Mouse (Mus musculus): Measurements from ENCODE around the gene Tigd2. TPM values are rescaled to one million over a fixed set of nuclear protein-coding genes. Genes with fewer than 3 reads are reported as not detected.
"Not testable (repeated sequence)": the region's sequence is repeated elsewhere in the genome, so short reads cannot be mapped to it uniquely, and the experiment has no call there.

Tigd2 gene
- total RNA-seq (2015): 11.9 and 12.3 TPM in 2 replicates
- total RNA-seq (2017): 12.4 and 15.9 TPM in 2 replicates

DNA sequence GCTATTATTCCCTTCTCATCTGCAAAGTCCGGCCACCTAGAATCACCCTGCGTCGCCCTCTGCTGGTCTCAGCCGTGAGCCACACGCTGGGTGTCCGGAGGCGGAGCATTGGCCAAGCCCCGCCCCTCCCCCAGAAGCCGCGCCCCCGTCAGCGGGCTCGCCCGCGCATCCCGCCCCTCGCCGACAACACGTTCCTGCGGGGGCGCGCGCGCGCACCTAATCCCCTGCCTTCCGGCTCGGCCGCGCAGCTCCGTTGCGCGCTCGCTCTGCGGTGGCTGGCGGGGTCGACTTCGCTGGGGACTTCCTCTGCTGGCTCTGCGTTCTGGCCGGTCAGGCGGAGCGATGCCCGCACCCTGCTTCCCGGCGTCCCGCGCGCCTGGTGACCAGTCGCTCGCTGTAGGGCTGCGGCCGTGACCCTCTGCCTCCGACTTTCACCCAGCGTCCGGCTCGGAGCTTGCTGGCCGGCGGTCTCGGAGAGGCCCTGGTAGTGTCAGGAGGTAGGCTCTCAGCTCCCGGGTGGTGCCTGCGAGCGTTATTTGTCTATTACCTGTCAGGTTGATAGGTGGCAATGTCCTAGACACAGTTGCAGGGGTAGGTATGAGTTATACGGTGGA, at the start of gene Tigd2:
TSS of gene Tigd2 (plus strand) at position 186 of the 614 bp plus-strand sequence.
- peak; percentile 96 for ATAC-seq (ENCODE audit: poor library complexity, severe bottlenecking)

DNA sequence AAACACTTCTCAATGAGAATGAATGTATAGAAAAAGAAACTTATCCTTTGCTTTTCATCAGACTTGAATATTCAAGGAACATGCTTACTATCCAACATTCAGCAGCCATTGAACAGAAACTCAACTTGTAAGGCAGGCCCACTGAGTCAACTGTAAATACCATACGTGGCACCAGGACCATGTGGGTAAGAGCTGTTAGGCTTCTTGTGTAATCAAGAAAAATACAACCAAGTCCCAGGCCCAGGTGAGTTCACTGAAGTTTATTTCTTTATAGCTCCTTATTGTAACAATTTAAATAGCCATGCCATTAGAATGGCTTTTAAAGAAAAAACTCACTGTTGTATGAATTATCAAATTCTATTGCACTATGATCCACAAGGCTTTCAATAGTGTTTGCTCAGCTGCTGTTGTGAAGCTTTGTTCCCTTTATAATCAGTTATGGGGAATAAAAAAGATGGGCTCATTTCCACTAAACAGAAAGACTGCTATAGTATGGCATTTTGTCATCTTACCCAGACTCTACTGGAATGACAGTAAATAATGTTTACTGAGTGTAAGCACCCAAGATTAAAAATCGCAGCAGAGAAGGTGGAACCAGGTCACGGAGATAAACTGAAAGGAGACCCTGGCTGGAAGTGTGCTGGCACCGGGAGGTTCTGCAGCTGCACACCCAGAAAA, 46.7 kb upstream of the Tigd2 start:
- ATAC-seq (ENCODE audit: poor library complexity, severe bottlenecking): no peak

DNA sequence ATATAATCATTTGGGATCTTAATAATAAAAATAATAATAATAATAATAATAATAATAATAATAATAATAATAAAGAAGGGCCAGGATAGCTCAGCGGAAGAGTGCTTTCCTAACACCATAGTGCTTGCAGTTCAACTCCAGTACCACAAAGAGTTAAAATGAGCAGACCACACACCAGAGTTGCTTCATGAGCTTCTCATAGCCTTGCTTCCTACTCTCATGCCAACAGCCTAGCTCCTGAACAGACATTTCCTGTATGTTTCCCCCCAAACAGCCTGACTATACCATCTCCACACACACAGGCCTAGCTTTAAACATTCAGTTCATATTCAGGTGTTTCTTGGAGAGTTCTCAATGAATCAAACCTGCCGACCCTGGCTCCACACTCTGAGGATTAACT, 45.8 kb upstream of the Tigd2 start:
- peak; percentile 35; the same call in 1 of the 2 replicates for ATAC-seq (ENCODE audit: poor library complexity, severe bottlenecking)

DNA sequence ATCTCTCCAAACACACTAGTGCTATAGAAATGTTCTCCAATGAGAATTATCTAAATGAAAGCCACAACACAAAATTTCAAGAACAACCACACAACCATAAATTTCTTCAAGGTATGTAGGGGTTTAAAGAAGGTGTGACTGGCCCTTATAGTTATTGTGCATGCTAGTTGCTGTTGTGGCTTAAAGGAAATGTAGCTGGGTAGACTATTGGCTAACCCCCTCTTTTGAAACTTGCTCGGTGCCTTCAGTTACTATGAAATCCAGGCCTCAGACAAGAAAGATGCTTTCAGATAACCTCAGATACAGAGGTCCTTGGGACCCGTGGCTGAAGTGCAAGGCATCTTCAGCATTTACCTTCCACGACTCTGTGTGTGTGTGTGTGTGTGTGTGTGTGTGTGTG, 45.3 kb upstream of the Tigd2 start:
- peak; percentile 57; the same call in 1 of the 2 replicates for ATAC-seq (ENCODE audit: poor library complexity, severe bottlenecking)

- no peak for ATAC-seq (ENCODE audit: poor library complexity, severe bottlenecking)
Observed at GRCm38 (mm10) chr6:59168939-59169338, 39.7 kb upstream of the Tigd2 start.

- no peak for ATAC-seq (ENCODE audit: poor library complexity, severe bottlenecking)
Observed at GRCm38 (mm10) chr6:59171230-59171629, 37.4 kb upstream of the Tigd2 start.

- peak; percentile 47; the same call in 1 of the 2 replicates for ATAC-seq (ENCODE audit: poor library complexity, severe bottlenecking)
Observed at GRCm38 (mm10) chr6:59173940-59174339, 34.7 kb upstream of the Tigd2 start.

GRCm38 (mm10) chr6:59178051-59178450, 30.6 kb upstream of the Tigd2 start:
- ATAC-seq (ENCODE audit: poor library complexity, severe bottlenecking): no peak

GRCm38 (mm10) chr6:59180376-59180996, 28.2 kb upstream of the Tigd2 start:
- ATAC-seq (ENCODE audit: poor library complexity, severe bottlenecking): peak; percentile 71

DNA sequence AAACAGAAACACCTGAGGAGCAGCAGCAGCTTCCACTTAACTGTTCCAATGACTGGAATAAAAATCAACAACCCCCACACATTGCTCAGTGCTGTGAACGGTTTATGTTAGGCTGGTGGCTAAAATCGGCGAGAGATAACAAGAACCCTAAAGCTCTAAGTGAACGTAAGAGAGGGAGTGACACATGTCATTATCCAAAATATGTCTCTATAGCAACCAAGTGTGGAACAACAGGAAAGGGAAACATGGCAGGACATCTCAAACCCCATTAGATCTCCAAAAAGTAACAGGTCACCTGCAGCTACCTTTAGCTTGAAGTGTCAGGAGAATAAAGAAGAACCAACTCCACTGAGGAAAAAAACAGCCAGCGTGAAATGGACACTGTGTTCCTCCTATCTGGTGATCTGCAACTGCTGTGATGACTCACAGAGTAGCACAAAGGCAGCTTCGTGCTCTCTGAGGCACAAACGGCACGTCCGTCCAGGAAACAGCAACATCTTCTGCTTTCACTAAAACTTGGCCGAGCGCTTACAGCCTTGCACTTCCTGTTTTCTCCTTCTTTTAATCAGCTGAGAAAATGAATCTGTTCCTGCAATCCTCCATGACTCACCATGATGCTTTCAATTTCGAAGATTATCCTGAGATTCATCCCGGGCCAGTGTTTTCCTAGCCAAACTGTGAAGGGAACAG, 23.5 kb upstream of the Tigd2 start:
- peak; percentile 94 for ATAC-seq (ENCODE audit: poor library complexity, severe bottlenecking)

DNA sequence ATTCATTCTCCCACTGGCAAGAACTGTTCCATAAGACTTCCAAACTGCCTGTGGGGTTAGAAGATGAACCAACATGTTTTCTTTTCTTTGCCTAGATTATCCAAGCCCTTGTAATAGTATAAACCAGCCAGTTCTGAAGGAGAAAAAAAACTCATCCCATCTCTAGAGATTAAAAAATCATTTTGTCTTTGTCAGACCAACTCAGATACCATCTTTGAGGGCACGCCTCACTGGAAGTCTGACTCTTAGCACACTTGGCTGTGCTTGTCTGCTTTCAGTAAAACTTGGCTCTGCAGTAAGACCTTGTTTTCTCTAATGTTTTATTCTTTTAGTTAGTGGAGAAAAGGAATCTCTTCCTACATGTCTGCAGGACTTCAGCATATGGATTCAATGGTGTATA, 18.7 kb upstream of the Tigd2 start:
- ATAC-seq (ENCODE audit: poor library complexity, severe bottlenecking): no peak

- not testable (repeated sequence) for ATAC-seq (ENCODE audit: poor library complexity, severe bottlenecking)
Observed at GRCm38 (mm10) chr6:59194518-59194917, 14.2 kb upstream of the Tigd2 start.

- no peak for ATAC-seq (ENCODE audit: poor library complexity, severe bottlenecking)
Observed at GRCm38 (mm10) chr6:59195849-59196635, 12.6 kb upstream of the Tigd2 start.

DNA sequence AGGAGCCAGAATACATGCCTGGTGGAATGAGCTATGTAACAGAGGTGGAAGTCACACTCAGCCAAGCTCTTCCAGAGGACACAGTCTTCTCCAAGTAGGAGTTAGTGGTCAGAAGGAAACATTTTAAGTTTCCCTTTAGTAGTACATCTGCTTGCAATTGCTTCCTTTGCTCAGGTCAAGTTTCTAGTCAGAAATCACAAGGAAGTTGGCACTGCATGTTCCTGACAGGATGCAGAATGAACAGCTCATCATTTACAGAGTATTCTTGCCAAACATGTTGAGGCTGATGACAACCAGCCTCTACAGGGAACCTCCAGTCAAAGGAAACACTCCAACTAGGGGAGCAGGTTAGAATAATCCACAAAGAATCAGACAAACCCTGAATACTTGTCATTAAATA, 11.9 kb upstream of the Tigd2 start:
- no peak for ATAC-seq (ENCODE audit: poor library complexity, severe bottlenecking)

DNA sequence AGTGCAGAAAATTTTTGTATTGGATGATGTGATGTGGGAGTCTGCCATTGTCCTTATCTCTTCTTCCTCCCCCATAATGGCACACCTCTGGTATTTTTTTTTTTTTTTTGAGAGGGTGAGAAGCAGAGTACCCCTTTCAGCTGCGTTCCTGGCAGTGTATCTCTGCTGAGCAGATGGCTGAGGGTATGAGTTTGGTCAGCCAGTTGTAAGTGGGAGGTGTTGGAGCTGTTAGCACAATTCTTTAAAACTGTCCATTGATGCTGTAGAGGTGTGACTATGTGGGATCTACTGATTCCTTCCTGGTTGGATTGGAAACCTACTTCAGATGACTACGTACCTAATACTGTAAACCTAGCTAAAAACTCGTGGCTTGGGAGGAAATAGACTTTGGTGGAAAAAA, 10.3 kb upstream of the Tigd2 start:
- ATAC-seq (ENCODE audit: poor library complexity, severe bottlenecking): no peak

DNA sequence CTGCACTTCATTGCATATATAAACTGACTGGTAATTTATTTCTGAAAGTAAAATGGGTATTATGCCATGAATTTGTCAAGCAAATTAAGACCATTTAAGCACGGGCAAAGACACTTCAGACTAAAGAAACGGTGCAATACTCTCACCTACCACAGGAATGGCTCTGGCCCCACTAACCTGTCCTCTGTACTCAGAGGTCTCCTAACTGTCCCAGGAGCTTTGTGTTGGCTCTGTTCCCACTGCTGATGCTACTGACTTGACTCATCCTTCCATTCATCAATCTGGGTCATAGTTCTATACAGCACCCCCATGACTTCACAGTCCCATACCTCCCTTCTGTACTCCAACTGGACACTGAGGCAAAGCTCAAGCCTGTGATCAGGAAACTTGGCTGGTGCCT, 9.6 kb upstream of the Tigd2 start:
- no peak for ATAC-seq (ENCODE audit: poor library complexity, severe bottlenecking)

DNA sequence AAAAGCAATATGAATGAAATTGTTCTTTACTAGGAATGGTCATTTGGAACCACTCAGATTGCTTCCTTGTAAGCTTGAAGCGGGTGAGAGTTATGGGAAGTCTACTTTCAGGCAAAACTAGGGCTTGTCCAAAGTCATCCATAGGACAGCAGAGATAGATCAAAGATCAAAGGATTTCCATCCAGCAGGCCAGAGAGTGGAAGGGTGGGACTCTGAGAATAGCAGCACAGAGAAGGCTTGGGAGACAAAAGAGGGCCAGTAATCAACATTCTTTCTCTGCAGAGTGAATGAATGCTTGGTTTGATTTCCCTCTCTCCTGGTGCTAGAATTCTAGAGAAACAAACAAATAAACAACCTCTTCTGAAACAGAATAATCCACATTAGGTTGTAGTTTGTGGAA, 1.1 kb upstream of the Tigd2 start:
- ATAC-seq (ENCODE audit: poor library complexity, severe bottlenecking): no peak

DNA sequence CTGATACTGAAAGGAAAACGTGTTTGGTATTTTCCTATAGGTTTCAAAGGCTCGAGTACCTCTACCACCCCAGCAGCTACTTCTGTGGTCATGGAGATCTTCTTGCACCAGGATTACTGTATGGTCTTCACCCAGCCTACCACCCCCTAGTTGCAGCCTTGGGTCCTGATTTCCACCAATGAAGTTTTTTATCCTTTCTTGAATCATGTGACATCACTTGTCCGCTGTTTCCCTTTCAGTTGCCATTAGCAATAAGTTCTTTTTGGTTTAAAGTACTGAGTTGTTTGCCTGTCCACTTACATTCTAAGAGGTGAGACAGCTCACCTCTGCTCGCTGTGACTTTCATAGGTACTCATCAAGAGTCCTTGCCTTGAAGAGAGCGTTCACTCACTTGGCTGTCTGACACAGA, 633 bp downstream of the Tigd2 start:
- peak; percentile 44 for ATAC-seq (ENCODE audit: poor library complexity, severe bottlenecking)

DNA sequence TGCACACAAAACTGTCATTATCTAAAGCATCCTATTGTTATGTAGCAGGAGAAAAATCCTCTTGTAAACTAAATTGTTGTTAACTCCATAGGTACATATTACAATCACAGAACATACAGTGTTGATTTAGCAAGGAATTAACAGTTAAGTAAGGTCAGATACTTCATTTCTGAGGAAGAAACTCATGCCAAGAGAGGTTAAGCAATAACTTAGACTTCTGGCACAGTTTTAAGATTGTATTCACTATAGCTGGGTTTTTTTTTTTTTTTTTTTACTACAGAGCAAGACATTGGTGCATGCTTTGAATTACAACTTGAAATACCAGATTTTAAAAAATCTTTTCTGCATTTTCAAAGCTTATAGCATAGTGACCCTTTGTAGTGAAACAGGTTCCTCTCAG, 24.5 kb downstream of the Tigd2 start:
- ATAC-seq (ENCODE audit: poor library complexity, severe bottlenecking): no peak

GRCm38 (mm10) chr6:59233651-59234050, 25.0 kb downstream of the Tigd2 start:
- no peak for ATAC-seq (ENCODE audit: poor library complexity, severe bottlenecking)

DNA sequence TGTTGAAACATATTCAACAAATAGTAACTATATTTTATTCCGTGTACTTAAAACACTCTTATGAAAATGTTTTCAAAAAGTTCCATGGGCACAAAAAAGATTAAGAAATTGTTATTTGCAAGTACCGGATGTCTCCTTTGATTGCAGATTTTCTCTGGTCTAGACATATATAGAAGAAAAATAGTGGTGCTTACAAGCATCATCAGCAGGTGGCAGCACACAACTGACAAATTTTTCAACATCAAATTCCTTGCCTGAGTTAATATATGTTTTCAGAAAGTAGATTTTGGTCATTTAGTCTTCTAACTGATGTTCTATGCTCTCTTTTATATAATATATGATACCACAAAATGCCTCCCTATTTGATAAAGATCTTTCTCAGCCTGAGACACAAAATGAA, 41.0 kb downstream of the Tigd2 start:
- peak; percentile 38; the same call in 1 of the 2 replicates for ATAC-seq (ENCODE audit: poor library complexity, severe bottlenecking)

All from megakaryocyte, adult 5-6 weeks (primary cell).